Mouse (Mus musculus) CH12.LX (cell line): ENCODE measurements around the gene Itih5. TPM values are rescaled to one million over a fixed set of nuclear protein-coding genes. Genes with fewer than 3 reads are reported as not detected.

Experiments
- DNase-seq: peaks from one replicate; pipeline ENCODE4 v3.0.0-alpha.2; 2013; ENCODE audit errors: extremely low read depth
- H3K27ac ChIP-seq: 2 replicates; pipeline ENCODE4 v1.5.1; 2012; ENCODE audit warnings: low read depth, mild to moderate bottlenecking, control low read depth, moderate library complexity; ENCODE audit not compliant: insufficient read depth
- H3K27me3 ChIP-seq: replicated peaks from 2 replicates; pipeline ENCODE3; 2012; ENCODE audit warnings: inconsistent platforms
- H3K36me3 ChIP-seq, 2 experiments: replicated peaks in 1 of 2; 2 replicates each; pipeline versions ENCODE3 to v1.6.1; 2012; ENCODE audit warnings: inconsistent platforms in 1 of 2, low read length in 1 of 2, mild to moderate bottlenecking in 1 of 2, mixed read lengths in 1 of 2, moderate library complexity in 1 of 2; ENCODE audit not compliant: control insufficient read depth in 1 of 2, insufficient read depth in 1 of 2
- H3K4me1 ChIP-seq, 2 experiments: 2 replicates each; pipeline ENCODE4 v1.6.1; 2012; ENCODE audit warnings: inconsistent platforms in 1 of 2, moderate library complexity in 1 of 2; ENCODE audit not compliant: insufficient read depth in 2 of 2, control insufficient read depth in 1 of 2
- H3K4me2 ChIP-seq: 2 replicates; pipeline ENCODE4 v1.6.1; 2012; ENCODE audit warnings: low read depth, mild to moderate bottlenecking, control low read depth; ENCODE audit not compliant: poor library complexity, insufficient read depth, severe bottlenecking
- H3K4me3 ChIP-seq, 3 experiments: fragments of 150-350 bp in 1 of 3; sonication (generic) in 1 of 3; replicated peaks in 1 of 3; 2 replicates each; pipeline versions ENCODE3 to v1.5.1; 2011 to 2012; ENCODE audit warnings: low read depth in 2 of 3, low read length in 2 of 3, mild to moderate bottlenecking in 2 of 3, moderate library complexity in 2 of 3, control low read depth in 1 of 3, improper control_type of control experiment in 1 of 3, inconsistent platforms in 1 of 3, mixed read lengths in 1 of 3; ENCODE audit not compliant: poor library complexity in 1 of 3
- H3K79me2 ChIP-seq: replicated peaks from 2 replicates; pipeline ENCODE4 v1.6.1; 2012; ENCODE audit warnings: mild to moderate bottlenecking, moderate library complexity; ENCODE audit not compliant: control insufficient read depth, poor library complexity, insufficient read depth, severe bottlenecking; ENCODE audit errors: extremely low read depth
- H3K9ac ChIP-seq: 2 replicates; pipeline ENCODE4 v1.6.1; 2012; ENCODE audit warnings: low read depth, mild to moderate bottlenecking, control low read depth, moderate library complexity; ENCODE audit not compliant: insufficient read depth
- H3K9me3 ChIP-seq: replicated peaks from 2 replicates; pipeline ENCODE3; 2012; ENCODE audit warnings: low read length, inconsistent platforms, mixed read lengths
- CHD1 ChIP-seq: IDR thresholded peaks from 2 replicates; pipeline ENCODE4 v1.6.1; 2012; ENCODE audit warnings: low read depth, low read length, improper control_type of control experiment, inconsistent platforms
- CHD2 ChIP-seq: IDR thresholded peaks from 2 replicates; pipeline ENCODE4 v1.6.1; 2011; ENCODE audit warnings: low read length, improper control_type of control experiment
- E2F4 ChIP-seq: IDR thresholded peaks from 2 replicates; pipeline ENCODE4 v1.6.1; 2011; ENCODE audit warnings: low read depth, low read length, improper control_type of control experiment; ENCODE audit not compliant: insufficient replicate concordance
- ETS1 ChIP-seq: conservative IDR thresholded peaks from 2 replicates; pipeline ENCODE4 v1.6.1; 2012; ENCODE audit warnings: low read depth, mild to moderate bottlenecking, inconsistent platforms, low read length, improper control_type of control experiment, moderate library complexity
- GABPA ChIP-seq: IDR thresholded peaks from 2 replicates; pipeline ENCODE4 v1.6.1; 2012; ENCODE audit warnings: low read depth, low read length, improper control_type of control experiment, inconsistent platforms; ENCODE audit not compliant: insufficient replicate concordance
- IRF4 ChIP-seq: IDR thresholded peaks from 2 replicates; pipeline ENCODE4 v1.6.1; 2014; ENCODE audit warnings: low read depth, mild to moderate bottlenecking, inconsistent platforms, low read length, improper control_type of control experiment
- JUN ChIP-seq: IDR thresholded peaks from 2 replicates; pipeline ENCODE4 v1.6.1; 2011; ENCODE audit warnings: low read depth, mild to moderate bottlenecking, low read length, improper control_type of control experiment, moderate library complexity; ENCODE audit not compliant: insufficient read depth
- JUND ChIP-seq: conservative IDR thresholded peaks from 2 replicates; pipeline ENCODE4 v1.6.1; 2011; ENCODE audit warnings: low read depth, low read length, improper control_type of control experiment
- KAT2A ChIP-seq: IDR thresholded peaks from 2 replicates; pipeline ENCODE4 v1.6.1; 2012; ENCODE audit warnings: low read length, improper control_type of control experiment, inconsistent platforms; ENCODE audit not compliant: insufficient replicate concordance
- MAX ChIP-seq: IDR thresholded peaks from 2 replicates; pipeline ENCODE4 v1.6.1; 2011; ENCODE audit warnings: low read length, improper control_type of control experiment
- MEF2A ChIP-seq: IDR thresholded peaks from 2 replicates; pipeline ENCODE4 v1.6.1; 2014; ENCODE audit warnings: low read depth, mild to moderate bottlenecking, inconsistent platforms, low read length, improper control_type of control experiment, borderline replicate concordance
- NELFE ChIP-seq: IDR thresholded peaks from 2 replicates; pipeline ENCODE4 v1.6.1; 2011; ENCODE audit warnings: low read depth, low read length, improper control_type of control experiment
- POLR2AphosphoS2 ChIP-seq: IDR thresholded peaks from 2 replicates; pipeline ENCODE4 v1.6.1; 2011; ENCODE audit warnings: low read depth, low read length, improper control_type of control experiment
- TBP ChIP-seq: conservative IDR thresholded peaks from 2 replicates; pipeline ENCODE4 v1.6.1; 2011; ENCODE audit warnings: low read depth, low read length, improper control_type of control experiment
- UBTF ChIP-seq: IDR thresholded peaks from 2 replicates; pipeline ENCODE4 v1.6.1; 2012; ENCODE audit warnings: low read depth, mild to moderate bottlenecking, inconsistent platforms, low read length, improper control_type of control experiment, moderate library complexity
- USF2 ChIP-seq: conservative IDR thresholded peaks from 2 replicates; pipeline ENCODE4 v1.6.1; 2011; ENCODE audit warnings: low read depth, low read length, improper control_type of control experiment
- ZKSCAN1 ChIP-seq: IDR thresholded peaks from 2 replicates; pipeline ENCODE4 v1.6.1; 2012; ENCODE audit warnings: low read depth, inconsistent platforms, low read length, improper control_type of control experiment, borderline replicate concordance
- ZMIZ1 ChIP-seq: IDR thresholded peaks from 2 replicates; pipeline ENCODE4 v1.6.1; 2012; ENCODE audit warnings: low read depth, mild to moderate bottlenecking, inconsistent platforms, low read length, improper control_type of control experiment
- ZNF384 ChIP-seq: IDR thresholded peaks from 2 replicates; pipeline ENCODE4 v1.6.1; 2012; ENCODE audit warnings: low read depth, low read length, improper control_type of control experiment, inconsistent platforms
- dilution Hi-C: fragments of 300-500 bp; cut with MboI; formaldehyde crosslinking; loops from 2 replicates; pipeline ENCODE4 v1.14.3; 2020; ENCODE audit warnings: low sequenced_read_pairs; ENCODE audit not compliant: extremely low pct_unique_long_range_greater_than_20kb, extremely low pct_ligation_motif_present
- in situ Hi-C: fragments of 300-500 bp; cut with MboI; formaldehyde crosslinking; loops from 3 replicates; pipeline ENCODE4 v1.14.3; 2019; ENCODE audit warnings: low sequenced_read_pairs, low pct_ligation_motif_present, low pct_unique_long_range_greater_than_20kb, mixed read lengths
- polyA plus RNA-seq: library from polyadenylated mRNA; unstranded; fragments of >175 nt; gene quantifications from 2 replicates; pipeline ENCODE4 v1.2.1, GENCODE M21; 2012; ENCODE audit warnings: low read depth; ENCODE audit not compliant: insufficient read length
- total RNA-seq, 2 experiments: library from RNA; depleted of rRNA; stranded (reverse); fragments of 300-350 nt in 1 of 2; fragments of >200 nt in 1 of 2; gene quantifications; 2 replicates each; pipeline ENCODE4 v1.2.3; 2012 to 2014

The Itih5 gene
- total and polyA plus RNA-seq, 3 experiments: 0.08 to 0.30 (median 0.11) TPM

DNA sequence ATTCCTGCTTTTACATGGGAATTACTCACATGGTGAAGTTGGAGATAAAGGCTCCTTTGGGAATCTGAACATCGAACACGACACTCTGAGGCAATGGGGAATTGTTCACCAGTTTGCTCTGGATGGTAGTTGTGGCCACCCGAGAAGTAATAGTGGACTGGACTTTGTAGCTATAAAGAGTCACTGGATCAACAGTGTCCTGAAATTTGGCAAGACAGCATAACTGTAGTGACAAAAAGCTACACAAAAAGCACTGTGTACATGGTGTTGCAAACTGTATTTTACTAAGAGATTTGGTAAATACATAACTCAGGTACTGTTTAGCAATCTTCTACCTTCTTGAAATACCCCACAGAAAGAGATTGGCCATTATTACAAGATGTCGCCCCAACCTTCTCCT, 27.2 kb upstream of the Itih5 start:
- Histone ChIP-seq H3K36me3 (no peaks in the 10 kb centered on the region), H3K4me2 (no peak overlapping the region)
- DNase-seq: no peak

DNA sequence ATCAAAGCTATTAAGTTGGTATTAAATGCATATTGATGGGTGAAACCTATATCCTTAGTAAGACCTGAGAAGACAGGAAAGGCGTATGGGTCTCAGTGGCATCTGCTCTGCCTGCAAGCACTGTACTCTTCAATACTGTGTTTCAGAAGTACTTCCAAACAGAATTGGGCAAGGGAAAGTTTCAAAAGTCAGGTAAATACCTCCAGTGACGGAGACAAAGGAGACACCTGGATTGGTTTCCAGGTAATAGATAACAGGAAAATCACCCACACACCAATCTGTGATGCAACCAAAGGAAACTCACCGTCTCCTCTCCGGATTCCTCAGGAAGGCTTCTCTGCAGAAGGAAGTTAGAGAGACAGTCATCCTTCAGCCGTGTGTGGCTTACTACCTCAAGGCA, 25.9 kb upstream of the Itih5 start:
- DNase-seq: no peak
- in situ Hi-C loops: no loop called here
- Histone ChIP-seq H3K4me3 (no peak overlapping the region), H3K27ac (no peak overlapping the region), H3K36me3 (no peaks in the 10 kb centered on the region), H3K9me3 (no peaks in the 10 kb centered on the region), H3K9ac (no peak overlapping the region), H3K4me2 (no peak overlapping the region), H3K79me2 (no peaks in the 10 kb centered on the region), H3K27me3 (no peaks in the 10 kb centered on the region), H3K4me1 (no peaks in the 10 kb centered on the region)
- dilution Hi-C loops: no loop called here
- no peak for TF ChIP-seq ZNF384
- TF ChIP-seq CHD1: no peak
- TF ChIP-seq UBTF: no peak
- no peak for TF ChIP-seq POLR2AphosphoS2
- no peak for TF ChIP-seq MAX
- no peak for TF ChIP-seq JUN
- no peak for TF ChIP-seq IRF4
- TF ChIP-seq NELFE: no peak
- no peak for TF ChIP-seq ZKSCAN1
- TF ChIP-seq KAT2A: no peak
- TF ChIP-seq TBP: no peak
- TF ChIP-seq ETS1: no peak
- TF ChIP-seq CHD2: no peak
- no peak for TF ChIP-seq E2F4
- no peak for TF ChIP-seq GABPA
- TF ChIP-seq ZMIZ1: no peak
- no peak for TF ChIP-seq USF2
- TF ChIP-seq, all 38 proteins: peak for 0

More for the DNA sequence above, 27.2 kb upstream of the Itih5 start:
- Histone ChIP-seq H3K79me2 (no peaks in the 10 kb centered on the region), H3K27me3 (no peaks in the 10 kb centered on the region), H3K4me3 (no peak overlapping the region), H3K4me1 (no peaks in the 10 kb centered on the region), H3K9ac (no peak overlapping the region), H3K27ac (no peak overlapping the region), H3K9me3 (no peaks in the 10 kb centered on the region)
- TF ChIP-seq USF2 (no peak), TBP (no peak), JUND (no peak), JUN (no peak), MEF2A (no peak)
- in situ Hi-C loops: no loop called here
- dilution Hi-C loops: no loop called here
